Mouse (Mus musculus): ENCODE measurements at regions not wholly inside any gene's neighbourhood (a gene's known extent, or its start where the extent isn't known, plus 50 kb on each side); places are given as distances from the start of the nearest gene placed in this dataset.

GRCm38 (mm10) chr6:95234712-95235111 lies 87.2 kb upstream of the Gm10234 start:
- Histone ChIP-seq H3K27me3 (ENCODE audit: poor library complexity, severe bottlenecking) (no peaks in the 10 kb centered on the region), H3K9me3 (no peaks in the 10 kb centered on the region), H3K36me3 (replicated peaks) (no peaks in the 10 kb centered on the region), H3K27ac (no peak overlapping the region), H3K4me1 (no peaks in the 10 kb centered on the region), H3K4me3 (no peak overlapping the region)
- DNase-seq (ENCODE audit: extremely low spot score, low spot score): no peak
- WGBS: 85% methylated on average over 13 of the region's 13 CpGs

GRCm38 (mm10) chr6:95243657-95244056 lies 78.3 kb upstream of the Gm10234 start:
- Histone ChIP-seq H3K4me3 (no peak overlapping the region), H3K27ac (no peak overlapping the region), H3K4me1 (no peaks in the 10 kb centered on the region), H3K36me3 (replicated peaks) (no peaks in the 10 kb centered on the region), H3K27me3 (ENCODE audit: poor library complexity, severe bottlenecking) (no peaks in the 10 kb centered on the region), H3K9me3 (no peaks in the 10 kb centered on the region)
- WGBS: 82% methylated on average over 5 of the region's 5 CpGs
- DNase-seq (ENCODE audit: extremely low spot score, low spot score): no peak

DNA sequence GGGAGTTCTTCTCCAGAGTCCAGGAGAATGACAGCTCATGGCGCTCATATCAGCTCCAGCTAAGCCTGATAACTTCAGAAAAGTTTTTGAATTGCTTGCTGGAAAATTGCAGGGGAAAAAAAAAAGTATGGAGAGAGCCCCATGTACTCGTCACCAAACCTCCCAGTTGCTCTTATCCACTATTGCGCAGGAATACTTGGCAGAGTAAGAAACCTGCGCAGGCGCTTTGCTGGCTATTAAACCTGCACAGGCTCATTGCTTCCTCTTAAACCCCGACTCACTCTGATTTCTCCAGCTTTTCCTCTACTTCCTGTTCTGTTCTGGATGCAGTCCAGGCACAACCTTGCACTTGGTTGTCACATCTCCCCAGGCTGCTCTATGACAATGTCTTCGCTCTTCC lies 77.0 kb upstream of the Gm10234 start:
- no peak for DNase-seq (ENCODE audit: extremely low spot score, low spot score)
- H3K4me3 ChIP-seq: no peak overlapping the region
- H3K27me3 ChIP-seq (ENCODE audit: poor library complexity, severe bottlenecking): no peaks in the 10 kb centered on the region
- H3K4me1 ChIP-seq: no peaks in the 10 kb centered on the region
- H3K36me3 ChIP-seq (replicated peaks): no peaks in the 10 kb centered on the region
- H3K9me3 ChIP-seq: no peaks in the 10 kb centered on the region; the same call in 1 of the 2 replicates
- no peak overlapping the region for H3K27ac ChIP-seq
- WGBS: 89% methylated on average over 7 of the region's 7 CpGs

DNA sequence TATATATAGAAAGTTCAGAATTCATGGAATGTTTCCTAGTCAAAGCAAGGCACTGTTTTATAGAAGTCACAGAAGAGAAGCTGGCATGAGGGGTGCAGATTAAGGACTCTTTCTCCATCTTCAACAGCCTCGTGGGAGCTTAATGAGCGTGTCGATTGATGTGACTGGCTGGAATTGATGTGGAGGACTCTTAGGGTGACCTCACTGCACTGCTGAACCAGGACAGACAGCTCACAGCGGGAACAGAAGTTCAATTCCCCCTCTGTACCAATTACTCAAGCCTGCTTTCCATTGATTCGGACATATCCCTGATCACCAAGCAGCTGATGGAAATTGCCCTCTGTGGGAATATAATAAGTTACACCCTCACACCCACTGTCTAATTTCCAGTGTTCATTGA lies 65.6 kb upstream of the Gm10234 start:
- WGBS: 39% methylated on average over 5 of the region's 5 CpGs
- Histone ChIP-seq H3K4me3 (no peak overlapping the region), H3K27me3 (ENCODE audit: poor library complexity, severe bottlenecking) (no peaks in the 10 kb centered on the region), H3K27ac (no peak overlapping the region), H3K4me1 (0 out of 2 replicates have a peak, but pooled peaks cover 3% of the 10 kb centered on the region), H3K9me3 (no peaks in the 10 kb centered on the region), H3K36me3 (replicated peaks) (no peaks in the 10 kb centered on the region)
- no peak for DNase-seq (ENCODE audit: extremely low spot score, low spot score)

DNA sequence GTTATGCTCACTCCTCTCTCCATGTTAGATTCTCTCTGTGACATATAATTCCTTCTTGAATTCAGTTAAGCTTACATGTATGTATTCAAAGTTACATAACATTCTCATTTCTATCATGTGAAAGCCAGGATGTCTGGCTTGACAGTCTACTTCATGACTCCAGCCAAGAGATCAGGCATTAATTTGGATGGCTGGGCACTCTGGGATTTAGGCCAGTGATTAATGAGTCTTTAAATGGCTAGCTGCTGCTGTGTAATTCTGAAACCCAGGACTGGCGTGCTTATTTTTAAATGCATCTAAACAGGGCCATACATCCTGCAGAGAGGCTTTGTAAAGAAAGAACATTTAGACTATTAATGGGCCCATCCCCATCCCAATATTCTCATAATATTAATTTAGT lies 60.9 kb upstream of the Gm10234 start:
- 54% methylated on average over 1 of the region's 1 CpGs for WGBS

DNA sequence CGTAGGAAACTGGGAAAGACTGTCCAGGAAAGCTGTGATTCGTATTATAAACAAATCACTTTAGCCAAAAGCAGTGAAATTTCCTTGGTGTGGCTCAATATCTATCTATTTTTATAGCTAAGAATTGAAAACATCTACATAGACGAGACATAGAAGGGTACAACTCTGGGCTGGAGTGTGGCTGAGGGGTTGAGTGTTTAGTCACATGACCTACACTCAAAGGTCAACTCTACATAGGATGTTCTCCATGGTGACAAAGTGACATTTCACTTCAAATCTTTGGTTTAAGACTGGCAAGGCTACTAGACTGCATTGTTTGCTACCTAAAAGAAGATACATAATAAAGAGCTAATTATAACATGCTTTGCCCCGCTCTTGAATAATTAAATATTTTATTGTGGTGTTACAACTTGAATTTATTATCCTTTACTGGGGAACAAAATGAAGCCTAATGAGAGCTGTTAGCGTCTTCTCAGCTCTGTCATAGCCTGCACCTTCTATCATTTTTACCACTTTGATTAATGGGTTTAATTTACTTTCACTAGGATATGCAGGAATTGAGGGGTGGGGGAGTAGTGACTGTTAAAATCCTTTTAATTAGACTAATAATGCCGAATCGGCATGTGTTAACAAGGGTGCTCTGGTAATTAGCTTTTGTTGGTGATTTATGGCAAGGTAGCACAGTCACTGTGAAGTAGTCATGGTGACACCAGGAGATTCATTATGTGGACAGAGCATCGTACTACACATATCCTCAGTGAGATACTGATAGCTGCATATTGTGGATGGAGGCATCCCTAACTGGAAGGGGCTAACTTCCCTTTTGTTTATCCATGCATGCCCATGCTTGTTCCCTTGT lies 57.7 kb upstream of the Gm10234 start:
- Histone ChIP-seq H3K27ac (no peak overlapping the region), H3K27me3 (ENCODE audit: poor library complexity, severe bottlenecking) (no peaks in the 10 kb centered on the region), H3K4me1 (no peaks in the 10 kb centered on the region), H3K36me3 (replicated peaks) (no peaks in the 10 kb centered on the region), H3K4me3 (no peak overlapping the region), H3K9me3 (no peaks in the 10 kb centered on the region)
- WGBS: 88% methylated on average over 8 of the region's 8 CpGs
- no peak for DNase-seq (ENCODE audit: extremely low spot score, low spot score)

More for the DNA sequence above, 60.9 kb upstream of the Gm10234 start:
- no peak for DNase-seq (ENCODE audit: extremely low spot score, low spot score)
- Histone ChIP-seq H3K27me3 (ENCODE audit: poor library complexity, severe bottlenecking) (no peaks in the 10 kb centered on the region), H3K36me3 (replicated peaks) (no peaks in the 10 kb centered on the region), H3K9me3 (no peaks in the 10 kb centered on the region), H3K4me3 (no peak overlapping the region), H3K27ac (no peak overlapping the region), H3K4me1 (0 out of 2 replicates have a peak, but pooled peaks cover 3% of the 10 kb centered on the region)

- H3K36me3 ChIP-seq (replicated peaks): no peaks in the 10 kb centered on the region
- H3K27me3 ChIP-seq (ENCODE audit: poor library complexity, severe bottlenecking): no peaks in the 10 kb centered on the region
- H3K9me3 ChIP-seq: no peaks in the 10 kb centered on the region
- DNase-seq (ENCODE audit: extremely low spot score, low spot score): no peak
- H3K4me3 ChIP-seq: no peak overlapping the region
- no peaks in the 10 kb centered on the region for H3K4me1 ChIP-seq
- 95% methylated on average over 8 of the region's 8 CpGs for WGBS
- H3K27ac ChIP-seq: no peak overlapping the region
Observed at GRCm38 (mm10) chr6:95269524-95269923, 52.4 kb upstream of the Gm10234 start.

All from forebrain, embryonic 10.5 days (tissue).